Mouse (Mus musculus) erythroblast, adult 5-6 weeks (primary cell): ENCODE data around the gene Olfr701. TPM values are rescaled to one million over a fixed set of nuclear protein-coding genes. Genes with fewer than 3 reads are reported as not detected.

Source experiments
- ATAC-seq: replicated peaks from 2 replicates; pipeline ENCODE4 v1.8.0; 2016; ENCODE audit warnings: moderate number of reproducible peaks, mild to moderate bottlenecking, moderate TSS enrichment, inconsistent platforms; ENCODE audit not compliant: poor library complexity, low FRiP score, severe bottlenecking
- total RNA-seq, 2 experiments: library from RNA; stranded (forward) in 1 of 2; stranded (reverse) in 1 of 2; fragments of 150-400 nt in 1 of 2; fragments of 200-764, 138-1000 nt in 1 of 2; gene quantifications; 2 replicates each; pipeline versions ENCODE4 v1.2.3 to v1.2.4; 2015 to 2017; ENCODE audit warnings: low replicate concordance in 2 of 2

Gene Olfr701
- not detected in 2 replicates for total RNA-seq (2015; ENCODE audit: low replicate concordance)
- 0.28 TPM in 1 of 2 replicates, not detected in the other for total RNA-seq (2017; ENCODE audit: low replicate concordance)

- no peak for ATAC-seq
These were observed at the start of gene Olfr701 for GRCm38 (mm10) chr7:106813829-106814228. Gene Olfr701, plus strand, starts transcription at chr7:106814129.

- ATAC-seq: no peak
These were observed 25.6 kb upstream of the Olfr701 start for GRCm38 (mm10) chr7:106788330-106788729.

- no peak for ATAC-seq
These were observed 20.8 kb upstream of the Olfr701 start, which contains the start of gene Olfr699 for GRCm38 (mm10) chr7:106793098-106793497. Gene Olfr699, minus strand, starts transcription at chr7:106793198.

- ATAC-seq: no peak
These were observed 5.2 kb upstream of the Olfr701 start, which contains the start of gene Olfr700 for GRCm38 (mm10) chr7:106808734-106809133. Gene Olfr700, minus strand, starts transcription at chr7:106808834.

- no peak for ATAC-seq
These were observed 1.8 kb downstream of the Olfr701 start for GRCm38 (mm10) chr7:106815775-106816174.

- ATAC-seq: no peak
These were observed 4.5 kb downstream of the Olfr701 start for GRCm38 (mm10) chr7:106818414-106818813.

- ATAC-seq: no peak
These were observed 19.9 kb downstream of the Olfr701 start, which contains the start of gene Olfr702 for GRCm38 (mm10) chr7:106833793-106834192. Gene Olfr702, minus strand, starts transcription at chr7:106833893.

- ATAC-seq: no peak
These were observed 29.1 kb downstream of the Olfr701 start, which contains the start of gene Olfr703 for GRCm38 (mm10) chr7:106843060-106843459. Gene Olfr703, plus strand, starts transcription at chr7:106843360.

GRCm38 (mm10) chr7:106862885-106863284 lies 49.0 kb downstream of the Olfr701 start, which contains the start of gene Olfr704:
Gene Olfr704, plus strand, starts transcription at chr7:106863185.
- ATAC-seq: no peak

Other genes with a start within 250 kb of the Olfr701 start
- gene Olfr693, start 133.5 kb upstream of the Olfr701 start, total RNA-seq (2015; ENCODE audit: low replicate concordance): not detected in 2 replicates
- 0.14 TPM in 1 of 2 replicates, not detected in the other for gene Olfr693, start 133.5 kb upstream of the Olfr701 start, total RNA-seq (2017; ENCODE audit: low replicate concordance)
- gene Olfr694, start 122.3 kb upstream of the Olfr701 start, total RNA-seq (2015; ENCODE audit: low replicate concordance): not detected in 2 replicates
- gene Olfr694, start 122.3 kb upstream of the Olfr701 start, total RNA-seq (2017; ENCODE audit: low replicate concordance): not detected in 2 replicates
- not detected in 2 replicates for gene Olfr695, start 97.7 kb upstream of the Olfr701 start, total RNA-seq (2015; ENCODE audit: low replicate concordance)
- gene Olfr695, start 97.7 kb upstream of the Olfr701 start, total RNA-seq (2017; ENCODE audit: low replicate concordance): not detected in 2 replicates
- gene Olfr697, start 71.7 kb upstream of the Olfr701 start, total RNA-seq (2015; ENCODE audit: low replicate concordance): not detected in 2 replicates
- not detected in 2 replicates for gene Olfr697, start 71.7 kb upstream of the Olfr701 start, total RNA-seq (2017; ENCODE audit: low replicate concordance)
- gene Olfr698, start 58.7 kb upstream of the Olfr701 start, total RNA-seq (2015; ENCODE audit: low replicate concordance): not detected in 2 replicates
- gene Olfr698, start 58.7 kb upstream of the Olfr701 start, total RNA-seq (2017; ENCODE audit: low replicate concordance): not detected in 2 replicates
- not detected in 2 replicates for gene Olfr699, start 20.9 kb upstream of the Olfr701 start, total RNA-seq (2015; ENCODE audit: low replicate concordance)
- not detected in 2 replicates for gene Olfr699, start 20.9 kb upstream of the Olfr701 start, total RNA-seq (2017; ENCODE audit: low replicate concordance)
- not detected in 2 replicates for gene Olfr700, start 5.3 kb upstream of the Olfr701 start, total RNA-seq (2015; ENCODE audit: low replicate concordance)
- gene Olfr700, start 5.3 kb upstream of the Olfr701 start, total RNA-seq (2017; ENCODE audit: low replicate concordance): not detected in 2 replicates
- not detected in 2 replicates for gene Olfr702, start 19.8 kb downstream of the Olfr701 start, total RNA-seq (2015; ENCODE audit: low replicate concordance)
- not detected in 2 replicates for gene Olfr702, start 19.8 kb downstream of the Olfr701 start, total RNA-seq (2017; ENCODE audit: low replicate concordance)
- not detected in 2 replicates for gene Olfr703, start 29.2 kb downstream of the Olfr701 start, total RNA-seq (2015; ENCODE audit: low replicate concordance)
- gene Olfr703, start 29.2 kb downstream of the Olfr701 start, total RNA-seq (2017; ENCODE audit: low replicate concordance): not detected in 2 replicates
- not detected in 2 replicates for gene Olfr704, start 49.1 kb downstream of the Olfr701 start, total RNA-seq (2015; ENCODE audit: low replicate concordance)
- not detected in 2 replicates for gene Olfr704, start 49.1 kb downstream of the Olfr701 start, total RNA-seq (2017; ENCODE audit: low replicate concordance)
- gene Olfr705, start 62.8 kb downstream of the Olfr701 start, total RNA-seq (2015; ENCODE audit: low replicate concordance): not detected in 2 replicates
- gene Olfr705, start 62.8 kb downstream of the Olfr701 start, total RNA-seq (2017; ENCODE audit: low replicate concordance): not detected in 2 replicates
- gene Olfr706, start 74.0 kb downstream of the Olfr701 start, total RNA-seq (2015; ENCODE audit: low replicate concordance): not detected in 2 replicates
- 0.14 TPM in 1 of 2 replicates, not detected in the other for gene Olfr706, start 74.0 kb downstream of the Olfr701 start, total RNA-seq (2017; ENCODE audit: low replicate concordance)
- not detected in 2 replicates for gene Olfr707, start 87.1 kb downstream of the Olfr701 start, total RNA-seq (2015; ENCODE audit: low replicate concordance)
- gene Olfr707, start 87.1 kb downstream of the Olfr701 start, total RNA-seq (2017; ENCODE audit: low replicate concordance): not detected in 2 replicates
- not detected in 2 replicates for gene Olfr1532-ps1, start 93.9 kb downstream of the Olfr701 start, total RNA-seq (2015; ENCODE audit: low replicate concordance)
- not detected in 2 replicates for gene Olfr1532-ps1, start 93.9 kb downstream of the Olfr701 start, total RNA-seq (2017; ENCODE audit: low replicate concordance)
- not detected in 2 replicates for gene Olfr709-ps1, start 118.1 kb downstream of the Olfr701 start, total RNA-seq (2015; ENCODE audit: low replicate concordance)
- gene Olfr709-ps1, start 118.1 kb downstream of the Olfr701 start, total RNA-seq (2017; ENCODE audit: low replicate concordance): not detected in 2 replicates
- gene Olfr710, start 134.2 kb downstream of the Olfr701 start, total RNA-seq (2015; ENCODE audit: low replicate concordance): not detected in 2 replicates
- gene Olfr710, start 134.2 kb downstream of the Olfr701 start, total RNA-seq (2017; ENCODE audit: low replicate concordance): not detected in 2 replicates
- gene Olfr6, start 149.8 kb downstream of the Olfr701 start, total RNA-seq (2015; ENCODE audit: low replicate concordance): not detected in 2 replicates
- not detected in 2 replicates for gene Olfr6, start 149.8 kb downstream of the Olfr701 start, total RNA-seq (2017; ENCODE audit: low replicate concordance)
- gene Olfr711, start 161.3 kb downstream of the Olfr701 start, total RNA-seq (2015; ENCODE audit: low replicate concordance): not detected in 2 replicates
- not detected in 2 replicates for gene Olfr711, start 161.3 kb downstream of the Olfr701 start, total RNA-seq (2017; ENCODE audit: low replicate concordance)
- not detected in 2 replicates for gene Olfr2, start 191.9 kb downstream of the Olfr701 start, total RNA-seq (2015; ENCODE audit: low replicate concordance)
- gene Olfr2, start 191.9 kb downstream of the Olfr701 start, total RNA-seq (2017; ENCODE audit: low replicate concordance): not detected in 2 replicates
- gene Olfr713, start 217.0 kb downstream of the Olfr701 start, total RNA-seq (2015; ENCODE audit: low replicate concordance): not detected in 2 replicates
- gene Olfr713, start 217.0 kb downstream of the Olfr701 start, total RNA-seq (2017; ENCODE audit: low replicate concordance): not detected in 2 replicates